Mouse (Mus musculus) forebrain, embryonic 12.5 days (tissue): Measurements from ENCODE around the gene Ccnd3. TPM values are rescaled to one million over a fixed set of nuclear protein-coding genes. Genes with fewer than 3 reads are reported as not detected.
"Not testable (repeated sequence)": the region's sequence is repeated elsewhere in the genome, so short reads cannot be mapped to it uniquely, and the experiment has no call there.

ENCODE experiments used
- ATAC-seq: fragments of 200-750 bp; cut with Nextera tagmentation; 2 replicates; pipeline ENCODE4 v1.8.0; 2017; ENCODE audit warnings: moderate TSS enrichment; ENCODE audit not compliant: low FRiP score
- H3K27ac ChIP-seq: fragments of 300-500 bp; sonication (generic); 2 replicates; pipeline ENCODE4 v1.5.1; 2016; ENCODE audit warnings: mild to moderate bottlenecking
- H3K27me3 ChIP-seq: fragments of 300-500 bp; sonication (generic); 2 replicates; pipeline ENCODE4 v1.6.1; 2016; ENCODE audit warnings: mild to moderate bottlenecking
- H3K36me3 ChIP-seq: fragments of 300-500 bp; sonication (generic); replicated peaks from 2 replicates; pipeline ENCODE4 v1.6.1; 2016; ENCODE audit warnings: mild to moderate bottlenecking
- H3K4me1 ChIP-seq: fragments of 300-500 bp; sonication (generic); 2 replicates; pipeline ENCODE4 v1.6.1; 2016
- H3K4me2 ChIP-seq: fragments of 300-500 bp; sonication (generic); 2 replicates; pipeline ENCODE4 v1.6.1; 2016; ENCODE audit warnings: mild to moderate bottlenecking, moderate library complexity
- H3K4me3 ChIP-seq: fragments of 300-500 bp; sonication (generic); replicated peaks from 2 replicates; pipeline ENCODE4 v1.5.1; 2016; ENCODE audit warnings: mild to moderate bottlenecking
- H3K9ac ChIP-seq: fragments of 300-500 bp; sonication (generic); 2 replicates; pipeline ENCODE4 v1.6.1; 2016; ENCODE audit warnings: mild to moderate bottlenecking
- H3K9me3 ChIP-seq: fragments of 300-500 bp; sonication (generic); 2 replicates; pipeline ENCODE4 v1.6.1; 2016
- WGBS: fragments of 180-500 bp; shearing (Covaris S2); methylation state at CpG from one replicate; pipeline ENCODE4 v1.1.7; 2016; 5-methylcytosine and 5-hydroxymethylcytosine counted together
- polyA plus RNA-seq: library from polyadenylated mRNA; unstranded; fragments of >200 nt; fragmentation: Nextera tagmentation; extraction: Ambion mirVana; gene quantifications from 2 replicates; pipeline ENCODE4 v1.2.1, GENCODE M21; 2016

The Ccnd3 gene
- polyA plus RNA-seq, 1 experiment from 2014 or later: 137 TPM

GRCm38 (mm10) chr17:47624572-47624971 lies 119.7 kb downstream of the Ccnd3 start:
- not testable (repeated sequence) for ATAC-seq, H3K4me3 ChIP-seq

GRCm38 (mm10) chr17:47625088-47625487 lies 120.2 kb downstream of the Ccnd3 start:
- H3K27ac ChIP-seq: no peak overlapping the region
- no peak overlapping the region for H3K9ac ChIP-seq
- WGBS: 99% methylated on average over 2 of the region's 2 CpGs
- H3K4me1 ChIP-seq: peaks cover 11% of the 10 kb centered on the region
- H3K4me2 ChIP-seq: no peak overlapping the region
- ATAC-seq: no peak
- no peaks in the 10 kb centered on the region for H3K9me3 ChIP-seq
- peaks cover 44% of the 10 kb centered on the region for H3K36me3 ChIP-seq
- H3K27me3 ChIP-seq: no peaks in the 10 kb centered on the region
- no peak overlapping the region for H3K4me3 ChIP-seq

More at GRCm38 (mm10) chr17:47624572-47624971, 119.7 kb downstream of the Ccnd3 start:
- H3K9me3 ChIP-seq, H3K27me3 ChIP-seq, H3K9ac ChIP-seq, H3K4me2 ChIP-seq, H3K27ac ChIP-seq: not testable (repeated sequence)
- 100% methylated on average over 5 of the region's 5 CpGs for WGBS
- peaks cover 11% of the 10 kb centered on the region for H3K4me1 ChIP-seq
- H3K36me3 ChIP-seq: peaks cover 49% of the 10 kb centered on the region

GRCm38 (mm10) chr17:47626031-47626430 lies 121.2 kb downstream of the Ccnd3 start:
- Histone ChIP-seq H3K27me3 (no peaks in the 10 kb centered on the region), H3K36me3 (peaks cover 43% of the 10 kb centered on the region), H3K9ac (no peak overlapping the region), H3K4me3 (no peak overlapping the region), H3K27ac (no peak overlapping the region), H3K4me1 (peaks cover 18% of the 10 kb centered on the region), H3K9me3 (no peaks in the 10 kb centered on the region), H3K4me2 (no peak overlapping the region)
- 92% methylated on average over 5 of the region's 5 CpGs for WGBS
- ATAC-seq: no peak

- peaks cover 33% of the 10 kb centered on the region for H3K4me1 ChIP-seq
- no peaks in the 10 kb centered on the region for H3K27me3 ChIP-seq
- no peak overlapping the region for H3K4me3 ChIP-seq
- no peaks in the 10 kb centered on the region for H3K9me3 ChIP-seq
- H3K9ac ChIP-seq: no peak overlapping the region
- 0 out of 2 replicates have a peak overlapping the region, but pooled peaks have one; percentile 90 for H3K4me2 ChIP-seq
- 81% methylated on average over 2 of the region's 2 CpGs for WGBS
- H3K36me3 ChIP-seq: peaks cover 25% of the 10 kb centered on the region
- ATAC-seq: no peak
- no peak overlapping the region for H3K27ac ChIP-seq
These were observed 122.9 kb downstream of the Ccnd3 start for GRCm38 (mm10) chr17:47627791-47628190.

DNA sequence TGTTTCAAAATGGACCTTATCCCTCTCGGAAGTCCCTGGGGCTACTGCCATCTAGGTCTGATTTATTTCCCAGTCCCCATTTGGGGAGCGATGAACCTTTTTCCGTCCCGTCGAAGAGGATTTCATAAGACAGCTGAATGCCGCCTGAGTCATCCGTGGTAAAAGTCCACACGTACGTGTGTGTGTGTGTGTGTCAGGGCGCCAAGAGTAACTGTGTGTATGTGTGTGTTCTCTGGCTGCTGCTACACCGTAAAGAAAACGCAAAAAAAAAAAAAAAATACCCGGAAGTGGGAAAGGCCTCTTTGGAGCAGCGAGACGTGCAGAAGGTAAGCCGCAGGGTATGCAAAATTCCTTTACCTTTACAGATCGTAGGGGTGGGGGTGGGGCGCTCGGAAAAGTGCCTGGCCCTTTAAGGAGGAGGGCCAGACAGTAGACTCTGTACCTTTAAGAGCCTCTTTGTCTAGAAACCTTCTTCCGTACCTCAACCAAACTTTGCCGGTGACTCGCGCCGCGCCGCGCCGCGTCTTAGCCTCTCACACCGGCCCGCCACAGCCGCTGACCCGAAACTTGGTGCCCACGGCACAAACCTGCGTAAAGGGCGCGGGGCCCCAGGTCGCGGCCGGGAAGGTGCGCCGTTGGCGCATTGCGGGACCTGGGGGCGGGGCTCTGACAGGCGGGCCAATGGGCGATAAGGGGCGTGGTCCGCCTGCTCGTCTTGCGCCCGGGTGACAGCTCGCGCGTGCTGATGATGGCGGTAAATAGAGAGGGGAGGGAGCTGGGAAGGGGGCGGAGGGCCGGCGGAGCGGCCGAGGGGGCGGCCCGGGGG lies 124.2 kb downstream of the Ccnd3 start:
- WGBS: 1% methylated on average over 62 of the region's 63 CpGs
- ATAC-seq: peak; percentile 96
- Histone ChIP-seq H3K4me3 (peak overlapping the region; percentile 70), H3K9me3 (no peaks in the 10 kb centered on the region), H3K4me1 (peaks cover 35% of the 10 kb centered on the region), H3K4me2 (peak overlapping the region; percentile 90), H3K27ac (peak overlapping the region; percentile 95), H3K36me3 (peaks cover 13% of the 10 kb centered on the region), H3K9ac (peak overlapping the region; percentile 87), H3K27me3 (no peaks in the 10 kb centered on the region)

DNA sequence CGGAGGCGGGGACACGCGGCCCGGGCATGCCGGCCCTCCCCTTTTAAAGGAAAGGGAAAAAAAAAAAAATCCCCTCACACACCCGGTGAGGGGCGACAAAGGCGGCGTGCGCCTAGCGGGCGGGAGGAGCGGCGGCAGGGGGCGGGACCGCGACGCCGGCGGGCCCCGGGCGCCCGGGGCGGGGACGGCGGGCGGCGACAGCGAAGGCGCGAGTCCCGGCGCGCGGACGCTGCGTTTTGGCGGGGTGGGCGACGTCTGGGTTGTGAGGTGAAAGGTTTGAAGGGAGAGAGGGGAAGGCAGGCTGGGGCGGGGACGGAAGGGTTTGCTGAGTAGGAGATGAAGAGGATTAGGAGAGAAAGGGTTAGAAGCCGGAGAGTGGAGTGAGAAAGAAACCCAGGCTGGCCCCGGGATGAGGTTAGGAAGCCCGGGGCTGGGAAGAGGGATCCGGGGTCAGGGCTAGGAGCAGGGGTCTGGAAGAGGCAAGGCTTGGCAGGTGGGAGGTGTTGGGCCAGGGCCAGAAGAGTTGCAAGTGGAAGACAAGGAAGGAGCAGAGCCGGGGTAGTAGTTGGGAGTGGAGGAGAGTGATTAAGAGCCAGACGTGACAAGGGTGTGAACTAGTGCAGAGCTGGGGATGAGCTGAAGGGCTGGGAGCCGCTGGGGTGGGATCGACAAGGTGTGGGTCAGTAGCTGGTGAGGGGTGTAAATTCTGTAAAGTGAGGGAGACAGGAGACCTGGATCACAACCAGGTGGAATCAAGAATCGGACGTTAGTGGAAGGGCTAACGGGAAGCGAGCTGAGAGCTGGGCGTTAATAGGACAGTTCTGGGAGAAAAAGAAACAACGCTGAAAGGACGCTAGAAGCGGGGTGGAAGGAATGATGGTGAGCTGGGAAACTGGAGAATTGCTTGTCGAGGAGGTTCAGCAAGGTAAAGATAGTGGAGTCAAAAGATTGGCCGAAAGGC lies 125.1 kb downstream of the Ccnd3 start:
- Histone ChIP-seq H3K27ac (peak overlapping the region; percentile 95), H3K9me3 (no peaks in the 10 kb centered on the region), H3K4me2 (peak overlapping the region; percentile 90), H3K9ac (peak overlapping the region; percentile 87), H3K4me1 (peaks cover 38% of the 10 kb centered on the region), H3K27me3 (no peaks in the 10 kb centered on the region), H3K36me3 (peaks cover 3% of the 10 kb centered on the region), H3K4me3 (peak overlapping the region; percentile 70)
- ATAC-seq: peak; percentile 73
- under 1% methylated on average over 60 of the region's 61 CpGs for WGBS

- Histone ChIP-seq H3K9ac (peak within 1 kb of the TSS; percentile 87), H3K27ac (peak within 1 kb of the TSS; percentile 95), H3K4me2 (peak within 1 kb of the TSS; percentile 90), H3K4me1 (peaks cover 38% of the 10 kb centered on the region), H3K36me3 (peaks cover 4% of the 10 kb centered on the region; the same call in 1 of the 2 replicates), H3K9me3 (no peaks in the 10 kb centered on the region), H3K27me3 (no peaks in the 10 kb centered on the region), H3K4me3 (peak within 1 kb of the TSS; percentile 70)
- WGBS: 0% methylated on average over 3 of the region's 3 CpGs
- no peak for ATAC-seq
These were observed 125.8 kb downstream of the Ccnd3 start, which contains the start of gene Usp49 for GRCm38 (mm10) chr17:47630678-47631065. Usp49 (plus strand) TSS chr17:47630690.

DNA sequence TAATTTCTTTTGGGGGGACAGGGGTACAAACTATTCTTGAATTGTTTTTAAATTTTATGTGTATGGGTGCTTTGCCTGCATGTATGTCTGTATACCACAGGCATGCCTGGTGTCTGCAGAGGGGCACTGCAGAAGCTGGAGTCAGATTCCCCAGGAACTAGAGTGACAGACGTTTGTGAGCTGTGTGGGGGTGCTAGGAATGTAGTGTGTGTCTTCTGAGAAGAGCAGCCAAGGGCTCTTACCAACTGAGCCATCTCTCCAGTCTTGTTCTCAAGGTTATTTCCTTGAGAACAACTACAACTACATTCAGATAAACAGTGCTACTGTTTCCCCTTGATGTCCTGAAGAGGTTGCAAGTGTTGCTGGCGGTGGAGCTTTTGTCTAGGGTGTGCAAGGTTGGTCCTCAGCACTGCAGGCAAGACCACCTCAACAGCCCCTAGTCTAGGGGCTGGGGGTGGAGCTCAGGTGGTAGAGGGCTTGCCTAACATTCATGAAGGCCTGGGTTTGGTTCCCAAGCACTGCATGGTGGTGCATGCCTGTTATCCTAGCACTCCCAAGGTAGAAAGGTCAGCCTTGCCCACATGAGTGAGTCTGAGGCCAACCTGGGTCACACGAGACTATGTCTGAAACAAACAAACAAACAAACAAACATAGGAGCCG lies 127.5 kb downstream of the Ccnd3 start:
- Histone ChIP-seq H3K36me3 (peaks cover 4% of the 10 kb centered on the region; the same call in 1 of the 2 replicates), H3K4me3 (0 out of 2 replicates have a peak overlapping the region, but pooled peaks have one; percentile 7), H3K27ac (no peak overlapping the region), H3K4me2 (peak overlapping the region; percentile 27), H3K9ac (no peak overlapping the region), H3K27me3 (no peaks in the 10 kb centered on the region), H3K4me1 (peaks cover 38% of the 10 kb centered on the region), H3K9me3 (no peaks in the 10 kb centered on the region)
- ATAC-seq: no peak
- WGBS: 69% methylated on average over 4 of the region's 4 CpGs

DNA sequence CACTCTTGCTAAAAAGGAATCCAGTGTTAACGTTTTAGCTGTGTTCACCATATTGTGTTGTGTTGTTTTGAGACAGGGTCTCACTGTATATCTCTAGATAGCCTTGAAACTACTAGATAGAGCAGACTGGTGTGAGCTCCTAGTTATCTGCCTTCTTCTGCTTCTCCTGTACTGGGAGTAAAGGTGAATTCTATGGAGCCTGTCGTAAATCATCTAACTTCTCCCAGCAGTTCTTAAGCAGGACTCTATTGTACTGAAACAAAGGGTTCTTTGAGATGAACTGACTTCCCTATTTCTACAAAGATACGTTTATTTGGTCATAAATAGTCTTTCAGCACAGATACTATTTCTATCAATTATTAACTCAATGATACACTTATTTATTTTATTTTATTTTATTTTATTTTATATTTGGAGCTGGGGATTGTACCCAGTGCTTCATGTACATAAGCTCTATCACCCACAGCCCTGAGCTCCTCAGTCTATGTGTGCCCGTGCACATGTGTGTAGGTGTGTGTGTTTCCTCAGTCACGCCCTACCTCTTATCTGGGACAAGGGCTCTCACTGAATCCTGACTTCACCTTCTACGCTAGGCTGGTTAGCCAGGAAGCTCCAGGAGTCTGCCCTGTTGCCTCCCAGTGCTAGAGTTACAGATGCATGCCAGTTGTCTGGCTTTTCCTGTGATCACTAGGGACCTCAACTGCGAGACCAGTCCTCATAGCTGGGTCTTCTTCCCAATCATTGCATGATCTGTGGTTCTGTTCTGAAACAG lies 129.3 kb downstream of the Ccnd3 start:
- WGBS: 79% methylated on average over 7 of the region's 7 CpGs
- Histone ChIP-seq H3K4me2 (no peak overlapping the region), H3K4me1 (peaks cover 32% of the 10 kb centered on the region), H3K27me3 (no peaks in the 10 kb centered on the region), H3K36me3 (peaks cover 4% of the 10 kb centered on the region; the same call in 1 of the 2 replicates), H3K9me3 (no peaks in the 10 kb centered on the region), H3K9ac (no peak overlapping the region), H3K4me3 (no peak overlapping the region), H3K27ac (no peak overlapping the region)
- ATAC-seq: no peak

DNA sequence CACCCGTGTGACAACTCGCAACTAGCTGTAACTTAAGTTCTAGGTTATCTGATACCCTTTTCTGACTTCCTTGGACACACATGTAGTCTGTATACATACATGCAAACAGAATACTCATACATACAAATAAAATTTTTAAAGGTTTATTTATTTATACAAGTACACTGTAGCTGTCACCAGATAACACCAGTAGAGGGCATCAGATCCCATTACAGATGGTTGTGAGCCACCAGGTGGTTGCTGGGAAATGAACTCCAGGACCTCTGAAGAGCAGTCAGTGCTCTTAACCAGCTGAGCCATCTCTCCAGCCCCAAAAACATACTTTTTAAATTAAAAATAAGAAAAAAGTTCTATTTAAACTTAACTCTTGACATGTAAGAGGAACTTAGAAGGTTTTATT lies 138.1 kb downstream of the Ccnd3 start:
- ATAC-seq: no peak
- H3K4me3 ChIP-seq: no peak overlapping the region
- no peaks in the 10 kb centered on the region for H3K36me3 ChIP-seq

DNA sequence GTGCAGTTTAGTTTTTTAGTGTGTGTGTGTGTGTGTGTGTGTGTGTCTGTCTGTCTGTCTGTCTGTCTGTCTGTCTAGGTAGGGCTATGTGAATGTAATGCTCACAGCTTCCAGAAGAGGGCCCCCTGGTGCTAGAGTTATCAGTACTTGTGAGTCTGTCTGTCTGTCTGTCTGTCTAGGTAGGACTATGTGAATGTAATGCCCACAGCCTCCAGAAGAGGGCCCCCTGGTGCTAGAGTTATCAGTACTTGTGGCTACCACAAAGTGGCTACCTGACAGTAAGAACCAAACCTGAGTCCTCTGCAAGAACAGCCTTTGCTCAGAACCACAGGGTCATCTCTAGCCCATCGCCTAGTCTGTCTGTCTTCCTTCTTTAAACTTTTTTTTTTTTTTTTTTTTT lies 141.8 kb downstream of the Ccnd3 start:
- Histone ChIP-seq H3K27ac (no peak overlapping the region), H3K4me2 (no peak overlapping the region), H3K9me3 (no peaks in the 10 kb centered on the region), H3K27me3 (no peaks in the 10 kb centered on the region), H3K4me1 (peaks cover 30% of the 10 kb centered on the region), H3K9ac (no peak overlapping the region), H3K36me3 (peaks cover 6% of the 10 kb centered on the region; the same call in 1 of the 2 replicates), H3K4me3 (no peak overlapping the region)
- WGBS: 64% methylated on average over 1 of the region's 1 CpGs
- ATAC-seq: no peak

More for the DNA sequence above, 138.1 kb downstream of the Ccnd3 start:
- H3K27me3 ChIP-seq: no peaks in the 10 kb centered on the region
- H3K9ac ChIP-seq: no peak overlapping the region
- WGBS: 77% methylated on average over 2 of the region's 2 CpGs
- no peak overlapping the region for H3K27ac ChIP-seq
- no peak overlapping the region for H3K4me2 ChIP-seq
- peaks cover 8% of the 10 kb centered on the region for H3K4me1 ChIP-seq
- no peaks in the 10 kb centered on the region for H3K9me3 ChIP-seq
